Mouse (Mus musculus) kidney, adult 2 months (tissue): ENCODE data around the gene Klhl13. TPM values are rescaled to one million over a fixed set of nuclear protein-coding genes. Genes with fewer than 3 reads are reported as not detected.

ENCODE experiments used
- DNase-seq: peaks from one replicate; pipeline ENCODE4 v3.0.0; 2021
- H3K27ac ChIP-seq: fragments of 200-500 bp; 2 replicates; pipeline ENCODE4 v1.5.1; 2012; ENCODE audit warnings: low read depth, low read length, control low read depth, inconsistent platforms; ENCODE audit not compliant: insufficient read depth
- H3K27me3 ChIP-seq: fragments of 200-500 bp; replicated peaks from 2 replicates; pipeline ENCODE4 v1.6.1; 2012; ENCODE audit warnings: mild to moderate bottlenecking, moderate library complexity, low read length, inconsistent platforms; ENCODE audit not compliant: control insufficient read depth, insufficient read depth
- H3K36me3 ChIP-seq: fragments of 200-500 bp; 2 replicates; pipeline ENCODE4 v1.6.1; 2012; ENCODE audit warnings: mild to moderate bottlenecking, moderate library complexity, low read length, inconsistent platforms; ENCODE audit not compliant: control insufficient read depth, insufficient read depth
- H3K4me1 ChIP-seq: fragments of 200-500 bp; 2 replicates; pipeline ENCODE4 v1.6.1; 2011; ENCODE audit warnings: low read length; ENCODE audit not compliant: control insufficient read depth, insufficient read depth
- H3K4me3 ChIP-seq: fragments of 200-500 bp; 2 replicates; pipeline ENCODE4 v1.5.1; 2011; ENCODE audit warnings: mild to moderate bottlenecking, low read depth, low read length, control low read depth; ENCODE audit not compliant: insufficient read depth
- CTCF ChIP-seq: fragments of 200-500 bp; conservative IDR thresholded peaks from 2 replicates; pipeline ENCODE4 v1.5.1; 2011; ENCODE audit warnings: low read depth, mild to moderate bottlenecking, control low read depth, low read length, moderate library complexity, mixed read lengths; ENCODE audit not compliant: insufficient read depth, insufficient read length
- POLR2A ChIP-seq: fragments of 200-500 bp; IDR thresholded peaks from one replicate; pipeline ENCODE4 v1.6.1; 2011; ENCODE audit warnings: low read depth, low read length, control low read depth
- WGBS: fragments of 180-500 bp; shearing (Covaris S2); methylation state at CpG from one replicate; pipeline ENCODE4 v1.1.7; 2018; 5-methylcytosine and 5-hydroxymethylcytosine counted together
- polyA plus RNA-seq: library from polyadenylated mRNA; depleted of rRNA; stranded (reverse); fragments of >200 nt; gene quantifications from 2 replicates; pipeline ENCODE4 v1.2.3, GENCODE M21; 2012; rRNA removed

Gene Klhl13
- 4.0 and 5.3 TPM in 2 replicates for polyA plus RNA-seq

GRCm38 (mm10) chrX:23364514-23365381 is at the start of gene Klhl13:
TSS of gene Klhl13 (minus strand) at chrX:23365082.
- TF ChIP-seq CTCF (no peak), POLR2A (no peak)

DNA sequence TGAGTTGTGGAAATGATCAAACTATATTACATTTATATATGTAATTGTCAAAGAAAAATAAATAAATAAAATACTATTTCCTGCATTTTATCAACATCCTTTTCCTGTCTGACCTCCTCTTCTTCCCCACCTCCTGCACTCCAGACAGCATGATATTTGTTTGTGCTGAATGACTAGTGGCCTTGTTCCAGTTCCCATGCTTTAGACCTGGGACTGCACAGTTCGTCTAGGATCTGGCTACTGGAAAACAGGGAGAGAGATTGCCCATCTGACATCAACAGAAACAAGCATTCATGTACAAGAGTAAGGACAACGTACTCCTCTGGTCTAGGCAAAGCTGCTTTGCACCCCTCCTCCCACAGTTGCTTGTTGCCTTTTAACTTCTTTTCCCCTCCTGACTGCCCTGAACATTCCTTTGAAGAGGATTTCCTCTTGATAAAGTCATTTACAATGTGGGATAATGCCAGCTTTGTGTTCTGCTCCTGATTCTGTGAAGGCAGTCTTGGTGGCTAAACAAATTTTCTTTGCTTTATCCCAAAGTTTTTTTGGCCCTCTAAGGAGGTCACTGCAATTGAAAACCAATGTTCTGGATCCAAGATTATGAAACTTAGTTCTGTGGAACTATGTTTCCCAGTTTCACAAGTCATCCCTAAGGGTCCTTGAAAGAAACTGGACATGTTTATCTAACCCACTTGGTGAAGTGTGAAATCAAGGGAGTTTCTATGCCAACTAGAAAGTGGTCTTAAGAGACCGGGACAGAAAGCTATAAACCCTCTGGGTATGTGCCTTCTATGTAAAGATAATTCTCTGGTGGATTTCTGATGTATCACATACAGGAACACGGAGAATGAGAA is 44.6 kb upstream of the Klhl13 start:
- no peak for TF ChIP-seq CTCF
- TF ChIP-seq POLR2A = no peak
- 29% methylated on average over 4 of the region's 4 CpGs for WGBS
- Histone ChIP-seq H3K27ac (no peak overlapping the region), H3K36me3 (no peaks in the 10 kb centered on the region), H3K27me3 (no peaks in the 10 kb centered on the region), H3K4me3 (no peak overlapping the region), H3K4me1 (no peaks in the 10 kb centered on the region)
- DNase-seq = no peak

More at GRCm38 (mm10) chrX:23364514-23365381, at the start of gene Klhl13:
- WGBS = 2% methylated on average over 45 of the region's 45 CpGs
- no peak within 1 kb of the TSS for H3K27ac ChIP-seq
- H3K27me3 ChIP-seq = no peaks in the 10 kb centered on the region
- peak within 1 kb of the TSS; percentile 53 for H3K4me3 ChIP-seq
- no peaks in the 10 kb centered on the region for H3K36me3 ChIP-seq
- H3K4me1 ChIP-seq = no peaks in the 10 kb centered on the region
- peak; percentile 74 for DNase-seq

DNA sequence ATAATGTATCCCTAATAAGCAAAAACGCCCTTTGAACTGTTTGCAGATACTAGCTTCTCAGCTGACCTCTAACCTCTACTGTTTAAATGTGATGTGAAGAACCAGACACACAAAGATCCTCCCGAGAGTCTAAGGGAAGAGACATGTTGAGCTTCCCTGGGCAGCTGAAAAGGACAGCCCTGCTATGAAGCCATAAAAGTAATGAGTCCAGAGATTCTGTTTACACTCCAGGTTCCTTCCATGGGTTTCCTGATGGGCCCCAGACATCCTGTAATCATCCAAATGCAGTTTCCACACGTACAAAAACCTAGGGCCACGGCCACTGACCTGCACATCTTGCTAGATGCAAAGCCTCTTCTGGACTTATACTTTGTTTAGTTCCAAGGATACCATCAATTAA is 23.8 kb upstream of the Klhl13 start:
- TF ChIP-seq POLR2A (no peak), CTCF (no peak)
- Histone ChIP-seq H3K27ac (no peak overlapping the region), H3K36me3 (no peaks in the 10 kb centered on the region), H3K4me3 (no peak overlapping the region), H3K27me3 (no peaks in the 10 kb centered on the region), H3K4me1 (no peaks in the 10 kb centered on the region)
- no peak for DNase-seq
- WGBS = 65% methylated on average over 4 of the region's 4 CpGs

DNA sequence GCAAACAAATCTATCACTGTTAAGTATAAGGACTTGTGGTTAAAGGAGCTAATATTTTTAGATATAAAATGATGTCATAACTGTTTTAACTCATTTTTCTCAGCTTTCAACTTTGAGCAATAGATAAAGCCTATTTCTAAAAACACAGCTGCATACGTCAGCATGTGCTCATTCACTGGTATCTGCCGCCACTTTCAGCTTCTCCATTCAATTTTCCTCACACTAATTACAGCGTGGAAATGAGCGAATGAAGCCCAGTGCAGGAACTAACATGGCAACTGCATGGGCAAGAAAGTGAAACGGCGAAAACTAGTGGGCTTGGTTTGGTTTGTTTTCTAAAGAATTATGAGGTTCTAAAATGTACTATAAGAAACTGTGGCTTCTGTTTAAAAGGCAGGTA is 1.4 kb downstream of the Klhl13 start:
- H3K4me3 ChIP-seq = no peak overlapping the region
- no peak for DNase-seq
- H3K27me3 ChIP-seq = no peaks in the 10 kb centered on the region
- WGBS = 76% methylated on average over 6 of the region's 6 CpGs
- no peak overlapping the region for H3K27ac ChIP-seq
- no peaks in the 10 kb centered on the region for H3K4me1 ChIP-seq
- TF ChIP-seq CTCF = no peak
- TF ChIP-seq POLR2A = no peak
- no peaks in the 10 kb centered on the region for H3K36me3 ChIP-seq

DNA sequence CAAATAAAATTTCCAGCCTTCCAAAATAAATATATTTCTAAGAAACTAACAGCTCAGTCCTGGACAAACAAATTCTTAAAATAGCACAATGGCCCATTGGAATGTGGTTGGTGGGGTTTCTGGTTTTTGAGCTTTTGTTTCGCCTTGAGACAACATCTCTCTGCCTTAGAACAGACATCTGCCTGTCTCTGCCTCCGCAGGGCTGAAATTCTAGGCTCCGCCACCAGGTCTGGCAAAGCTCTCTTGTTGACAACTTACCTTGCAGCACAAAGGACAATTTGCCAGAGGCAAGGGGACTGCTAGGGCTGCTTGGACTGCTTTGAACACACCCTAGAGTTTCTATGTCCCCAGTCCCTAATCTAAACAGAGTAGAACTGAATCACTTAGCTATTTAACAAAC is 4.4 kb downstream of the Klhl13 start:
- WGBS = 81% methylated on average over 3 of the region's 3 CpGs
- no peaks in the 10 kb centered on the region for H3K36me3 ChIP-seq
- no peak for DNase-seq
- H3K4me3 ChIP-seq = no peak overlapping the region
- no peak overlapping the region for H3K27ac ChIP-seq
- no peak for TF ChIP-seq POLR2A
- no peak for TF ChIP-seq CTCF
- H3K27me3 ChIP-seq = no peaks in the 10 kb centered on the region
- H3K4me1 ChIP-seq = no peaks in the 10 kb centered on the region

DNA sequence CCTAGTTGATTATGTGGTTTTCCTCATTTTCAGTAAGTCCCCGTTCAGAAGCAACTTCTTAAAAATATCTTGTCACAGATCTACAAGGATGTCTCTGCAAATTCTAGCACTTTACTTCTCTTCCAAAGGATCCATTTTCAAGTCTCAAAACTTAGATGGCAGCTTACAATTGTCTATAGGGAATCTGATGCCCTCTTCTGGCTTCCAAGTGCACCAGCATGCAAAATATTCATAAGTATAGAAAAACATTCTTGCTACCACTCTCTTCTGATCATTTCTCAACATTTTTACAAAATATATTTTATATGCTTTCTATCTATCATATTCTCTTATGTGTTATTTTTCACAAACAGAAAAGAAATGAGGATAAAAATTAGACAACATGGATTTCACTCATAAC is 14.8 kb downstream of the Klhl13 start:
- H3K36me3 ChIP-seq = no peaks in the 10 kb centered on the region
- no peaks in the 10 kb centered on the region for H3K27me3 ChIP-seq
- TF ChIP-seq CTCF (no peak), POLR2A (no peak)
- no peak overlapping the region for H3K27ac ChIP-seq
- no peaks in the 10 kb centered on the region for H3K4me1 ChIP-seq
- WGBS = 91% methylated on average over 1 of the region's 1 CpGs
- no peak overlapping the region for H3K4me3 ChIP-seq
- no peak for DNase-seq

DNA sequence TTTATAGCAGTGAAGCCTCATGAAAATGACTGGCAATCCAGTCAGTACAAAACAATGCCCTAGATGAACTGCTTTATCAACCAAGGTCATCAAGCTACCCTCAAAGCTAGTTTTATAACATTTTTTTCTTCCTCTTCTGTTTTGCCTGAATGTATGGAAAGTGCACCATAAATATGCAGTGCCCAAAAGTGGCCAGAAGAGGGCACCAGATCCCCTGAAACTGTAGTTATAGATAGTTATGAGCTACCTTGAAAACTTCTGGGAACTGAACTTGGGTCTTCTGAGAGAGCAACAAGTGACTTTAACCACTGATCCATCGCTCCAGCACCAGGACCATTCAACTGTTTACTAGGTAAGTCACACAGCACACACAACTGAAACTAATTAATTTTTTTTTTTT is 36.8 kb downstream of the Klhl13 start:
- Histone ChIP-seq H3K27ac (no peak overlapping the region), H3K4me1 (no peaks in the 10 kb centered on the region), H3K36me3 (no peaks in the 10 kb centered on the region), H3K27me3 (no peaks in the 10 kb centered on the region), H3K4me3 (no peak overlapping the region)
- DNase-seq = peak; percentile 1
- TF ChIP-seq CTCF (no peak), POLR2A (no peak)
- WGBS = 80% methylated on average over 1 of the region's 1 CpGs
